Mouse (Mus musculus) gonadal fat pad, adult 2 months (tissue): ENCODE measurements around the gene Csrp1. TPM values are rescaled to one million over a fixed set of nuclear protein-coding genes. Genes with fewer than 3 reads are reported as not detected.

Experiments
- DNase-seq: peaks from one replicate; pipeline ENCODE4 v3.0.0-alpha.2; 2012; ENCODE audit warnings: low read depth
- polyA plus RNA-seq: library from polyadenylated mRNA; depleted of rRNA; stranded (reverse); fragments of >200 nt; gene quantifications from 2 replicates; pipeline ENCODE4 v1.2.3, GENCODE M21; 2012

The Csrp1 gene
- polyA plus RNA-seq, 1 experiment = 472 TPM

- no peak for DNase-seq
Measured at GRCm38 (mm10) chr1:135731897-135732684, 12.2 kb downstream of the Csrp1 start.

- no peak for DNase-seq
Measured at GRCm38 (mm10) chr1:135734225-135734937, 14.5 kb downstream of the Csrp1 start.

- DNase-seq = no peak
Measured at GRCm38 (mm10) chr1:135735460-135735859, 15.6 kb downstream of the Csrp1 start.

- DNase-seq = no peak
Measured at GRCm38 (mm10) chr1:135744987-135745386, 25.1 kb downstream of the Csrp1 start.

GRCm38 (mm10) chr1:135746248-135746647, 26.4 kb downstream of the Csrp1 start:
- DNase-seq = no peak

- no peak for DNase-seq
Measured at GRCm38 (mm10) chr1:135752737-135753348, 33.0 kb downstream of the Csrp1 start.

- DNase-seq = no peak
Measured at GRCm38 (mm10) chr1:135755287-135755686, 35.4 kb downstream of the Csrp1 start.

- no peak for DNase-seq
Measured at GRCm38 (mm10) chr1:135755913-135756312, 36.1 kb downstream of the Csrp1 start.

GRCm38 (mm10) chr1:135757287-135757686, 37.4 kb downstream of the Csrp1 start:
- no peak for DNase-seq

- DNase-seq = peak; percentile 97
Measured at GRCm38 (mm10) chr1:135759685-135760084, 39.8 kb downstream of the Csrp1 start.

- DNase-seq = no peak
Measured at GRCm38 (mm10) chr1:135760216-135760615, 40.4 kb downstream of the Csrp1 start.

GRCm38 (mm10) chr1:135761728-135762127, 41.9 kb downstream of the Csrp1 start:
- DNase-seq = no peak

GRCm38 (mm10) chr1:135763503-135764205, 43.8 kb downstream of the Csrp1 start:
- DNase-seq = no peak

- DNase-seq = no peak
Measured at GRCm38 (mm10) chr1:135764206-135764528, 44.3 kb downstream of the Csrp1 start.

GRCm38 (mm10) chr1:135765645-135766591, 46.1 kb downstream of the Csrp1 start, which contains the start of gene Phlda3:
Gene Phlda3 (plus strand): TSS chr1:135766119.
- no peak for DNase-seq

GRCm38 (mm10) chr1:135766592-135767306, 46.9 kb downstream of the Csrp1 start:
- no peak for DNase-seq

GRCm38 (mm10) chr1:135767324-135767890, 47.5 kb downstream of the Csrp1 start:
- DNase-seq = no peak

- DNase-seq = no peak
Measured at GRCm38 (mm10) chr1:135768400-135768799, 48.5 kb downstream of the Csrp1 start.

- no peak for DNase-seq
Measured at GRCm38 (mm10) chr1:135770237-135770636, 50.4 kb downstream of the Csrp1 start.
